10 mouse cellular contexts compared by ENCODE assay signal in genomic region chr1:46066015-46066414, GRCm38 (mm10). TPM values are rescaled to one million over a fixed set of nuclear protein-coding genes. Genes with fewer than 3 reads are reported as not detected.
A peak's percentile ranks its signal among the peaks of the same experiment; 100 is the strongest.
DNase-seq lines count a peak whose midpoint lies in the region; ATAC-seq and TF ChIP-seq lines count a peak whose summit lies in the region.
"Had no signal": no experiment of that assay in that cellular context is flagged by ENCODE, and none has a peak within 500 bp of the region (broad histone marks: within the 10 kb centered on the region; RNA-seq: fewer than 3 reads in every experiment).

Dnah7b (plus strand) TSS chr1:46066315.

- WGBS in kidney, adult 2 months: 41% methylated on average over 1 of the region's 1 CpGs
- 29% methylated on average over 1 of the region's 1 CpGs for WGBS in embryonic facial prominence, embryonic 11.5 days
- WGBS in hindbrain, embryonic 14.5 days: 22% methylated on average over 1 of the region's 1 CpGs
- 28% methylated on average over 1 of the region's 1 CpGs for WGBS in midbrain, embryonic 14.5 days

- H3K4me1 ChIP-seq in kidney, adult 2 months (ENCODE audit: control insufficient read depth, insufficient read depth, low read length): no peaks in the 10 kb centered on the region
- H3K4me1 ChIP-seq in embryonic facial prominence, embryonic 11.5 days (ENCODE audit: control insufficient read depth, insufficient read depth, low read length): no peaks in the 10 kb centered on the region
- 0 out of 2 replicates have a peak, but pooled peaks cover 4% of the 10 kb centered on the region for H3K4me1 ChIP-seq in hindbrain, embryonic 14.5 days (replicated peaks; ENCODE audit: control insufficient read depth, insufficient read depth, low read length)
- no peaks in the 10 kb centered on the region for H3K4me1 ChIP-seq in midbrain, embryonic 14.5 days (ENCODE audit: control insufficient read depth, insufficient read depth, low read length)

- H3K36me3 ChIP-seq in kidney, adult 2 months (ENCODE audit: control insufficient read depth, insufficient read depth, low read length): no peaks in the 10 kb centered on the region
- H3K36me3 ChIP-seq in embryonic facial prominence, embryonic 11.5 days (replicated peaks; ENCODE audit: control insufficient read depth, insufficient read depth, low read depth, low read length): no peaks in the 10 kb centered on the region
- no peaks in the 10 kb centered on the region for H3K36me3 ChIP-seq in hindbrain, embryonic 14.5 days (replicated peaks; ENCODE audit: control insufficient read depth, insufficient read depth)
- H3K36me3 ChIP-seq in midbrain, embryonic 14.5 days (ENCODE audit: control insufficient read depth, insufficient read depth, low read length): no peaks in the 10 kb centered on the region

- TF ChIP-seq CTCF in kidney, adult 2 months (conservative IDR thresholded peaks at IDR 0.05; ENCODE audit: insufficient read depth, insufficient read length, low read depth, low read length): no peak

- peak within 1 kb of the TSS; percentile 91 for H3K9ac ChIP-seq in embryonic facial prominence, embryonic 11.5 days (replicated peaks; ENCODE audit: low read length)
- peak within 1 kb of the TSS; percentile 76 for H3K9ac ChIP-seq in hindbrain, embryonic 14.5 days
- peak within 1 kb of the TSS; percentile 71 for H3K9ac ChIP-seq in midbrain, embryonic 14.5 days (replicated peaks; ENCODE audit: low read length)

- TF ChIP-seq POLR2A in kidney, adult 2 months (IDR thresholded peaks at IDR 0.05; ENCODE audit: low read depth, low read length): no peak

- H3K4me2 ChIP-seq in embryonic facial prominence, embryonic 11.5 days (ENCODE audit: low read depth, low read length): peak within 1 kb of the TSS; percentile 67
- H3K4me2 ChIP-seq in hindbrain, embryonic 14.5 days (replicated peaks): peak within 1 kb of the TSS; percentile 64
- peak within 1 kb of the TSS; percentile 64 for H3K4me2 ChIP-seq in midbrain, embryonic 14.5 days (ENCODE audit: low read length)

- H3K4me3 ChIP-seq in kidney, adult 2 months (ENCODE audit: insufficient read depth, low read depth, low read length): peak within 1 kb of the TSS; percentile 82
- H3K4me3 ChIP-seq in embryonic facial prominence, embryonic 11.5 days (ENCODE audit: low read depth, low read length): peak within 1 kb of the TSS; percentile 59
- peak within 1 kb of the TSS; percentile 64 for H3K4me3 ChIP-seq in hindbrain, embryonic 14.5 days (replicated peaks; ENCODE audit: low read length)
- peak within 1 kb of the TSS; percentile 58 for H3K4me3 ChIP-seq in midbrain, embryonic 14.5 days (replicated peaks; ENCODE audit: low read depth, low read length)

- ATAC-seq in embryonic facial prominence, embryonic 11.5 days (replicated peaks; ENCODE audit: insufficient number of reproducible peaks, low FRiP score, low TSS enrichment, low read depth): peak; percentile 31; the same call in 1 of the 2 replicates
- ATAC-seq in hindbrain, embryonic 14.5 days (ENCODE audit: low FRiP score): peak; percentile 34; the same call in 1 of the 2 replicates
- 0 out of 2 replicates have a peak, but pooled peaks have one; percentile 17 for ATAC-seq in midbrain, embryonic 14.5 days (ENCODE audit: low FRiP score, low TSS enrichment)

- peak within 1 kb of the TSS; percentile 59; the same call in 1 of the 2 replicates for H3K27ac ChIP-seq in kidney, adult 2 months (ENCODE audit: insufficient read depth, low read depth, low read length)
- H3K27ac ChIP-seq in embryonic facial prominence, embryonic 11.5 days (replicated peaks; ENCODE audit: low read depth, low read length): peak within 1 kb of the TSS; percentile 73
- H3K27ac ChIP-seq in hindbrain, embryonic 14.5 days: peak within 1 kb of the TSS; percentile 89
- peak within 1 kb of the TSS; percentile 89 for H3K27ac ChIP-seq in midbrain, embryonic 14.5 days (replicated peaks; ENCODE audit: low read depth, low read length)

- DNase-seq in kidney, adult 2 months: no peak
- DNase-seq in kidney, postnatal 4 days: no peak
- DNase-seq in embryonic facial prominence, embryonic 11.5 days (ENCODE audit: low spot score): no peak
- no peak for DNase-seq in hindbrain, embryonic 14.5 days (ENCODE audit: low spot score)
- peak; percentile 1 for DNase-seq in midbrain, embryonic 14.5 days
- DNase-seq in urinary bladder, adult 2 months (ENCODE audit: low spot score): no peak
- no peak for DNase-seq in B cell, adult 2 months
- DNase-seq in adrenal gland, postnatal 10 days: no peak

- H3K27me3 ChIP-seq in kidney, adult 2 months (replicated peaks; ENCODE audit: control insufficient read depth, insufficient read depth, low read length): no peaks in the 10 kb centered on the region
- H3K27me3 ChIP-seq in embryonic facial prominence, embryonic 11.5 days (ENCODE audit: control insufficient read depth, insufficient read depth, low read length): no peaks in the 10 kb centered on the region
- no peaks in the 10 kb centered on the region for H3K27me3 ChIP-seq in hindbrain, embryonic 14.5 days (ENCODE audit: control insufficient read depth, insufficient read depth, low read length)
- H3K27me3 ChIP-seq in midbrain, embryonic 14.5 days (ENCODE audit: control insufficient read depth, insufficient read depth, low read length): no peaks in the 10 kb centered on the region

- no peaks in the 10 kb centered on the region for H3K9me3 ChIP-seq in embryonic facial prominence, embryonic 11.5 days (replicated peaks; ENCODE audit: control insufficient read depth, low read length)
- no peaks in the 10 kb centered on the region for H3K9me3 ChIP-seq in hindbrain, embryonic 14.5 days (ENCODE audit: control insufficient read depth, low read length)
- no peaks in the 10 kb centered on the region for H3K9me3 ChIP-seq in midbrain, embryonic 14.5 days (ENCODE audit: control insufficient read depth, low read length)

RNA-seq across cellular contexts. Expression of gene Dnah7b, which starts in this region (rescaled TPM):
- 3.7 and 4.1 TPM in 2 replicates for polyA plus RNA-seq in kidney, adult 2 months (2012; rRNA removed)
- 1.2 and 2.2 TPM in 2 replicates for polyA plus RNA-seq in embryonic facial prominence, embryonic 11.5 days (2014; fragmentation: Nextera tagmentation; extraction: Ambion mirVana)
- 3.5 and 4.8 TPM in 2 replicates for polyA plus RNA-seq in hindbrain, embryonic 14.5 days (2014; fragmentation: Nextera tagmentation; extraction: Ambion mirVana)
- polyA plus RNA-seq in midbrain, embryonic 14.5 days (2014; fragmentation: Nextera tagmentation; extraction: Ambion mirVana): 4.4 and 5.1 TPM in 2 replicates
- polyA plus RNA-seq in urinary bladder, adult 2 months (2012; rRNA removed): 2.4 and 2.8 TPM in 2 replicates
- total RNA-seq in adrenal gland, postnatal 10 days (2021): 1 to 10 TPM; 1.3 to 2.3 TPM
- total RNA-seq: megakaryocyte-erythroid progenitor cell, adult 5-6 weeks; MEL had no signal
